Mouse (Mus musculus) brain, embryonic 18.5 days (tissue): Measurements from ENCODE around the gene Irak2.
"Not testable (repeated sequence)": the region's sequence is repeated elsewhere in the genome, so short reads cannot be mapped to it uniquely, and the experiment has no call there.

Source experiments
- DNase-seq: peaks from one replicate; pipeline ENCODE4 v3.0.0-alpha.2; 2012; ENCODE audit warnings: low read depth, low spot score

Gene Irak2

GRCm38 (mm10) chr6:113696582-113697221 lies 58.4 kb downstream of the Irak2 start, which contains the start of gene Tatdn2:
TSS of gene Tatdn2 (plus strand) at chr6:113697050.
- DNase-seq: peak; percentile 95

- no peak for DNase-seq
These were observed 59.2 kb downstream of the Irak2 start for GRCm38 (mm10) chr6:113697222-113698205.

GRCm38 (mm10) chr6:113712718-113713117 lies 74.5 kb downstream of the Irak2 start:
- no peak for DNase-seq

GRCm38 (mm10) chr6:113713389-113713788 lies 75.1 kb downstream of the Irak2 start:
- not testable (repeated sequence) for DNase-seq

- DNase-seq: no peak
These were observed 76.0 kb downstream of the Irak2 start for GRCm38 (mm10) chr6:113714276-113714675.

GRCm38 (mm10) chr6:113714797-113715196 lies 76.5 kb downstream of the Irak2 start:
- no peak for DNase-seq

- DNase-seq: no peak
These were observed 79.3 kb downstream of the Irak2 start for GRCm38 (mm10) chr6:113717541-113717940.

GRCm38 (mm10) chr6:113719878-113720277 lies 81.6 kb downstream of the Irak2 start, which contains the start of gene Ghrl:
TSS of gene Ghrl (minus strand) at chr6:113719880.
- no peak for DNase-seq

- DNase-seq: no peak
These were observed 82.8 kb downstream of the Irak2 start for GRCm38 (mm10) chr6:113721061-113721460.

GRCm38 (mm10) chr6:113728181-113728580 lies 89.9 kb downstream of the Irak2 start:
- DNase-seq: no peak

GRCm38 (mm10) chr6:113731296-113731695 lies 93.0 kb downstream of the Irak2 start:
- DNase-seq: no peak

GRCm38 (mm10) chr6:113737318-113738046 lies 99.2 kb downstream of the Irak2 start:
- no peak for DNase-seq

- peak; percentile 79 for DNase-seq
These were observed 102.3 kb downstream of the Irak2 start, which contains the start of gene Sec13 for GRCm38 (mm10) chr6:113740236-113741217. TSS of gene Sec13 (minus strand) at chr6:113740743.

GRCm38 (mm10) chr6:113741425-113741824 lies 103.2 kb downstream of the Irak2 start:
- no peak for DNase-seq

- peak; percentile 47 for DNase-seq
These were observed 104.1 kb downstream of the Irak2 start for GRCm38 (mm10) chr6:113742321-113742720.

- no peak for DNase-seq
These were observed 104.8 kb downstream of the Irak2 start for GRCm38 (mm10) chr6:113743111-113743510.
